Mouse (Mus musculus) hindbrain, embryonic 11.5 days (tissue): Measurements from ENCODE around the gene Npas4. TPM values are rescaled to one million over a fixed set of nuclear protein-coding genes. Genes with fewer than 3 reads are reported as not detected.
"Not testable (repeated sequence)": the region's sequence is repeated elsewhere in the genome, so short reads cannot be mapped to it uniquely, and the experiment has no call there.

Source experiments
- ATAC-seq: fragments of 200-750 bp; cut with Nextera tagmentation; 2 replicates; pipeline ENCODE4 v1.8.0; 2017; ENCODE audit warnings: mild to moderate bottlenecking, moderate TSS enrichment, moderate library complexity; ENCODE audit not compliant: low FRiP score
- DNase-seq: peaks from one replicate; pipeline ENCODE4 v3.0.0-alpha.2; 2015; ENCODE audit warnings: low spot score
- H3K27ac ChIP-seq: fragments of 300-500 bp; sonication (generic); 2 replicates; pipeline ENCODE4 v1.5.1; 2014; ENCODE audit warnings: mild to moderate bottlenecking, low read depth, low read length
- H3K27me3 ChIP-seq: fragments of 300-500 bp; sonication (generic); 2 replicates; pipeline ENCODE4 v1.6.1; 2014; ENCODE audit warnings: mild to moderate bottlenecking, low read length, moderate library complexity, mixed read lengths; ENCODE audit not compliant: control insufficient read depth, insufficient read depth
- H3K36me3 ChIP-seq: fragments of 300-500 bp; sonication (generic); 2 replicates; pipeline ENCODE4 v1.6.1; 2014; ENCODE audit warnings: mild to moderate bottlenecking, low read length, moderate library complexity, mixed read lengths; ENCODE audit not compliant: control insufficient read depth, insufficient read depth
- H3K4me1 ChIP-seq: fragments of 300-500 bp; sonication (generic); replicated peaks from 2 replicates; pipeline ENCODE4 v1.6.1; 2014; ENCODE audit warnings: low read length, mixed read lengths; ENCODE audit not compliant: control insufficient read depth, insufficient read depth
- H3K4me2 ChIP-seq: fragments of 300-500 bp; sonication (generic); replicated peaks from 2 replicates; pipeline ENCODE4 v1.6.1; 2014; ENCODE audit warnings: mild to moderate bottlenecking, low read depth, low read length
- H3K4me3 ChIP-seq: fragments of 300-500 bp; sonication (generic); 2 replicates; pipeline ENCODE4 v1.5.1; 2014; ENCODE audit warnings: low read depth, low read length
- H3K9ac ChIP-seq: fragments of 300-500 bp; sonication (generic); 2 replicates; pipeline ENCODE4 v1.6.1; 2014; ENCODE audit warnings: low read depth, low read length
- H3K9me3 ChIP-seq: fragments of 300-500 bp; sonication (generic); 2 replicates; pipeline ENCODE4 v1.6.1; 2016; ENCODE audit warnings: low read length; ENCODE audit not compliant: control insufficient read depth
- WGBS: fragments of 180-500 bp; shearing (Covaris S2); extraction: QIAGEN DNeasy Blood & Tissue Kit; methylation state at CpG from one replicate; pipeline ENCODE4 v1.1.7; 2014; 5-methylcytosine and 5-hydroxymethylcytosine counted together
- polyA plus RNA-seq: library from polyadenylated mRNA; unstranded; fragments of >200 nt; fragmentation: Nextera tagmentation; extraction: Ambion mirVana; gene quantifications from 2 replicates; pipeline ENCODE4 v1.2.1, GENCODE M21; 2014

The Npas4 gene
- polyA plus RNA-seq, 1 experiment from 2014 or later = 0.06 TPM

- ATAC-seq (no peak), DNase-seq (peak; percentile 79)
- no peaks in the 10 kb centered on the region for H3K9me3 ChIP-seq
- H3K27ac ChIP-seq = no peak overlapping the region
- H3K36me3 ChIP-seq = no peaks in the 10 kb centered on the region
- peaks cover 22% of the 10 kb centered on the region for H3K27me3 ChIP-seq
- H3K9ac ChIP-seq = no peak overlapping the region
- no peaks in the 10 kb centered on the region for H3K4me1 ChIP-seq
- no peak overlapping the region for H3K4me3 ChIP-seq
- no peak overlapping the region for H3K4me2 ChIP-seq
These were observed 8.3 kb downstream of the Npas4 start for GRCm38 (mm10) chr19:4981767-4982166.

- no peaks in the 10 kb centered on the region for H3K9me3 ChIP-seq
- no peaks in the 10 kb centered on the region for H3K4me1 ChIP-seq
- H3K27me3 ChIP-seq = no peaks in the 10 kb centered on the region
- no peak overlapping the region for H3K27ac ChIP-seq
- peaks cover 3% of the 10 kb centered on the region; the same call in 1 of the 2 replicates for H3K36me3 ChIP-seq
- peak; percentile 34 for DNase-seq
- H3K4me2 ChIP-seq = no peak overlapping the region
- no peak for ATAC-seq
- no peak overlapping the region for H3K4me3 ChIP-seq
- H3K9ac ChIP-seq = no peak overlapping the region
- 83% methylated on average over 2 of the region's 2 CpGs for WGBS
These were observed 21.9 kb downstream of the Npas4 start for GRCm38 (mm10) chr19:4968236-4968635.

GRCm38 (mm10) chr19:4961928-4962601 is 28.1 kb downstream of the Npas4 start, which contains the start of gene Mrpl11:
Gene Mrpl11, plus strand, starts transcription at chr19:4962147.
- WGBS = under 1% methylated on average over 34 of the region's 34 CpGs
- H3K9ac ChIP-seq = peak within 1 kb of the TSS; percentile 80
- H3K27ac ChIP-seq = peak within 1 kb of the TSS; percentile 31; the same call in 1 of the 2 replicates

GRCm38 (mm10) chr19:4948641-4949040 is 41.5 kb downstream of the Npas4 start:
- not testable (repeated sequence) for H3K36me3 ChIP-seq, H3K4me1 ChIP-seq, H3K27me3 ChIP-seq, H3K9me3 ChIP-seq, H3K27ac ChIP-seq, DNase-seq, H3K9ac ChIP-seq, H3K4me2 ChIP-seq, H3K4me3 ChIP-seq, ATAC-seq
- 86% methylated on average over 9 of the region's 9 CpGs for WGBS

More at GRCm38 (mm10) chr19:4961928-4962601, 28.1 kb downstream of the Npas4 start, which contains the start of gene Mrpl11:
- Histone ChIP-seq H3K36me3 (peaks cover 3% of the 10 kb centered on the region; the same call in 1 of the 2 replicates), H3K4me1 (no peaks in the 10 kb centered on the region), H3K27me3 (no peaks in the 10 kb centered on the region), H3K4me3 (peak within 1 kb of the TSS; percentile 72), H3K9me3 (no peaks in the 10 kb centered on the region), H3K4me2 (peak within 1 kb of the TSS; percentile 43)
- peak; percentile 93 for DNase-seq
- peak; percentile 94 for ATAC-seq

GRCm38 (mm10) chr19:4945540-4945939 is 44.6 kb downstream of the Npas4 start:
- ATAC-seq (no peak), DNase-seq (no peak)
- Histone ChIP-seq H3K4me1 (no peaks in the 10 kb centered on the region), H3K27me3 (peaks cover 4% of the 10 kb centered on the region), H3K4me3 (no peak overlapping the region), H3K9ac (no peak overlapping the region), H3K9me3 (no peaks in the 10 kb centered on the region), H3K27ac (no peak overlapping the region), H3K36me3 (no peaks in the 10 kb centered on the region), H3K4me2 (no peak overlapping the region)
- 48% methylated on average over 6 of the region's 6 CpGs for WGBS

GRCm38 (mm10) chr19:4943253-4943588 is 46.9 kb downstream of the Npas4 start:
- Histone ChIP-seq H3K9ac (peak overlapping the region; percentile 38), H3K4me2 (peak overlapping the region; percentile 75), H3K9me3 (no peaks in the 10 kb centered on the region), H3K36me3 (no peaks in the 10 kb centered on the region), H3K27me3 (peaks cover 4% of the 10 kb centered on the region), H3K27ac (no peak overlapping the region), H3K4me1 (no peaks in the 10 kb centered on the region), H3K4me3 (peak overlapping the region; percentile 50)
- 9% methylated on average over 13 of the region's 13 CpGs for WGBS
- no peak; the same call in 1 of the 2 replicates for ATAC-seq
- no peak for DNase-seq

- peak; percentile 95 for ATAC-seq
- Histone ChIP-seq H3K4me3 (peak within 1 kb of the TSS; percentile 50), H3K4me2 (peak within 1 kb of the TSS; percentile 75), H3K4me1 (no peaks in the 10 kb centered on the region), H3K27ac (no peak within 1 kb of the TSS), H3K9ac (peak within 1 kb of the TSS; percentile 38), H3K36me3 (no peaks in the 10 kb centered on the region), H3K27me3 (peaks cover 4% of the 10 kb centered on the region), H3K9me3 (no peaks in the 10 kb centered on the region)
- 0% methylated on average over 37 of the region's 55 CpGs for WGBS
- DNase-seq = peak; percentile 87
These were observed 47.4 kb downstream of the Npas4 start, which contains the start of gene Peli3 for GRCm38 (mm10) chr19:4942551-4943252. Gene Peli3, minus strand, starts transcription at chr19:4943127.

- H3K36me3 ChIP-seq = no peaks in the 10 kb centered on the region
- H3K27ac ChIP-seq = no peak overlapping the region
- H3K9ac ChIP-seq = no peak overlapping the region
- DNase-seq = no peak
- WGBS = 89% methylated on average over 17 of the region's 17 CpGs
- H3K4me2 ChIP-seq = no peak overlapping the region
- H3K4me1 ChIP-seq = no peaks in the 10 kb centered on the region; the same call in 1 of the 2 replicates
- no peak overlapping the region for H3K4me3 ChIP-seq
- H3K9me3 ChIP-seq = no peaks in the 10 kb centered on the region
- H3K27me3 ChIP-seq = peaks cover 4% of the 10 kb centered on the region
- ATAC-seq = no peak
These were observed 52.4 kb downstream of the Npas4 start for GRCm38 (mm10) chr19:4937444-4938310.
